Mouse (Mus musculus) heart, postnatal 0 days (tissue): ENCODE data around the gene Sfta2. TPM values are rescaled to one million over a fixed set of nuclear protein-coding genes. Genes with fewer than 3 reads are reported as not detected.

Experiments
- ATAC-seq: fragments of 200-750 bp; cut with Nextera tagmentation; 2 replicates; pipeline ENCODE4 v1.8.0; 2017; ENCODE audit warnings: low read depth, moderate number of reproducible peaks, moderate library complexity; ENCODE audit not compliant: insufficient read depth
- DNase-seq: peaks from one replicate; pipeline ENCODE4 v3.0.0-alpha.2; 2016; ENCODE audit warnings: low spot score
- H3K27ac ChIP-seq: fragments of 300-500 bp; sonication (generic); 2 replicates; pipeline ENCODE4 v1.5.1; 2014; ENCODE audit warnings: low read depth, mild to moderate bottlenecking
- H3K27me3 ChIP-seq: fragments of 300-500 bp; sonication (generic); 2 replicates; pipeline ENCODE4 v1.6.1; 2014; ENCODE audit warnings: low read length, mixed read lengths; ENCODE audit not compliant: control insufficient read depth, insufficient read depth
- H3K36me3 ChIP-seq: fragments of 300-500 bp; sonication (generic); replicated peaks from 2 replicates; pipeline ENCODE4 v1.6.1; 2014; ENCODE audit warnings: low read length, mixed read lengths; ENCODE audit not compliant: control insufficient read depth, insufficient read depth
- H3K4me1 ChIP-seq: fragments of 300-500 bp; sonication (generic); 2 replicates; pipeline ENCODE4 v1.6.1; 2014; ENCODE audit warnings: antibody characterized with exemption; ENCODE audit not compliant: control insufficient read depth, insufficient read depth
- H3K4me2 ChIP-seq: fragments of 300-500 bp; sonication (generic); 2 replicates; pipeline ENCODE4 v1.6.1; 2014; ENCODE audit warnings: low read depth, mild to moderate bottlenecking, low read length, moderate library complexity
- H3K4me3 ChIP-seq: fragments of 300-500 bp; sonication (generic); 2 replicates; pipeline ENCODE4 v1.5.1; 2014; ENCODE audit warnings: low read depth, low read length
- H3K9ac ChIP-seq: fragments of 300-500 bp; sonication (generic); replicated peaks from 2 replicates; pipeline ENCODE4 v1.6.1; 2014; ENCODE audit warnings: low read depth, low read length, mixed read lengths
- H3K9me3 ChIP-seq: fragments of 300-500 bp; sonication (generic); replicated peaks from 2 replicates; pipeline ENCODE4 v1.6.1; 2016; ENCODE audit warnings: low read length; ENCODE audit not compliant: control insufficient read depth
- CTCF ChIP-seq: IDR thresholded peaks from 2 replicates; pipeline ENCODE4 v1.5.1; 2016; ENCODE audit warnings: antibody characterized with exemption, control low read depth, low read depth
- EP300 ChIP-seq: IDR thresholded peaks from 2 replicates; pipeline ENCODE4 v1.6.1; 2016; ENCODE audit warnings: antibody characterized with exemption, low read depth
- WGBS: fragments of 180-500 bp; shearing (Covaris S2); extraction: QIAGEN DNeasy Blood & Tissue Kit; methylation state at CpG from one replicate; pipeline ENCODE4 v1.1.7; 2014; 5-methylcytosine and 5-hydroxymethylcytosine counted together
- polyA plus RNA-seq: library from polyadenylated mRNA; unstranded; fragments of >200 nt; fragmentation: Nextera tagmentation; extraction: Ambion mirVana; gene quantifications from 2 replicates; pipeline ENCODE4 v1.2.1, GENCODE M21; 2015
- total RNA-seq: library from RNA; depleted of rRNA; stranded (reverse); fragments of >200 nt; gene quantifications from 2 replicates; pipeline ENCODE4 v1.2.3, GENCODE M21; 2014; ENCODE audit warnings: low replicate concordance

The Sfta2 gene
- total and polyA plus RNA-seq, 2 experiments from 2014 or later = not detected

DNA sequence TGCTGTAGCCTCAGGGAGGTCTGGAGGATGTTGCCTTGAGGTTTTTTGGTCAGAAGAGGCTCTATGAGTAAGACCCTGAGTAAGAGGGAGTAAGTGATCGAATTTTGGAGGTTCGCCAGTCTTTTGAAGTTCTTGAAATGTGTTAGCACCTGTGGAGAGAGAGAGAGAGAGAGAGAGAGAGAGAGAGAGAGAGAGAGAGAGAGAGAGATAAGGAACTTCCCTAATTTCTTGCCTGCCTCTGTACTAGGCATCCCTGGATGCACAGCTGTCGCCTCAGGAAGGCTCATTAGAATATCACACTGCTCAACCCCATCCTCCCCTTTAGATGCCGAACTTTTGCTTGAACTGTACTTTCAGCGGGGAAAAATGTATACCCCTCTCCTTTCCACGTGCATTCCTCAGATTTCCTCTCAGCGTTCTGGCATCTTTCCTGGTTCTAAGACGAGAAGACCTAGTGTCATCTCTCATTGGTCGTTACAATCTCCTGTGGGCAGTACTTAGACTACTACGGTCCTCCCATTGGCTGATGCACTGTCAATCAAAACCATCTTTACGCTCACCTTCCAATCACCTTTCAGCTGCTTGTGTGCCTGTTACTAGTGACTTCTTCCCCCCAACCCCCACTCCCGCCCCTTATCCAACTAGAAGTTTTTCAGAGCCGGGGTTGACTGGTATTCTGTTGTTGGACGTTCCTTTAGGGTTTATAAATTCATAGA is 37.3 kb downstream of the Sfta2 start:
- no peak overlapping the region for H3K9ac ChIP-seq
- peaks cover 4% of the 10 kb centered on the region; the same call in 1 of the 2 replicates for H3K4me1 ChIP-seq
- DNase-seq (peak; percentile 88), ATAC-seq (peak; percentile 90)
- TF ChIP-seq EP300 (no peak), CTCF (no peak)
- H3K27me3 ChIP-seq = 0 out of 2 replicates have a peak, but pooled peaks cover 9% of the 10 kb centered on the region
- 14% methylated on average over 14 of the region's 14 CpGs for WGBS
- no peaks in the 10 kb centered on the region for H3K9me3 ChIP-seq
- H3K27ac ChIP-seq = peak overlapping the region; percentile 53; the same call in 1 of the 2 replicates
- peak overlapping the region; percentile 52 for H3K4me2 ChIP-seq
- no peaks in the 10 kb centered on the region for H3K36me3 ChIP-seq
- H3K4me3 ChIP-seq = peak overlapping the region; percentile 17; the same call in 1 of the 2 replicates

DNA sequence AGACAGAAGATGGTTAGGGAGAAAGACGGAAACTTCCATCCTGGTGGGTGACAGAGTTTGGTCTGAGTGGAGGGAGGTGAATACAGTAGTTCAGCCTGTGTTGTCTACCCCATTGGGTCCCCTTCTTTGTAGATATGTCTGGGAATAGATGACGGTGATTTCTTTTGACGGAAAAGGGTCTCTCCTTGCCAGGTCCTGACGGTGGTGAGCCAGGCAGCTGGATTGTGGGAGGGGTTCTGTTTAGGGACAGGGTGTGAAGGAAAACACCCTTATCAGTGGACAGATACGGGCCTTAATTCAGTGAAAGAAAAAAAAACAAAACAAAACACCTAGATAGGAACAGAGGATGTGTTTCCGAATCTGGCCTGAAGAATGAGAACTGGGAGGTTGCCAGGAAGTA is 38.0 kb downstream of the Sfta2 start:
- 17% methylated on average over 6 of the region's 6 CpGs for WGBS
- peaks cover 4% of the 10 kb centered on the region; the same call in 1 of the 2 replicates for H3K4me1 ChIP-seq
- no peak for TF ChIP-seq EP300
- no peak for TF ChIP-seq CTCF
- peak overlapping the region; percentile 53 for H3K27ac ChIP-seq
- H3K4me2 ChIP-seq = peak overlapping the region; percentile 52
- no peaks in the 10 kb centered on the region for H3K36me3 ChIP-seq
- ATAC-seq = no peak
- 0 out of 2 replicates have a peak, but pooled peaks cover 12% of the 10 kb centered on the region for H3K27me3 ChIP-seq
- no peak overlapping the region for H3K9ac ChIP-seq
- DNase-seq = peak; percentile 23
- H3K4me3 ChIP-seq = peak overlapping the region; percentile 17; the same call in 1 of the 2 replicates
- no peaks in the 10 kb centered on the region for H3K9me3 ChIP-seq

DNA sequence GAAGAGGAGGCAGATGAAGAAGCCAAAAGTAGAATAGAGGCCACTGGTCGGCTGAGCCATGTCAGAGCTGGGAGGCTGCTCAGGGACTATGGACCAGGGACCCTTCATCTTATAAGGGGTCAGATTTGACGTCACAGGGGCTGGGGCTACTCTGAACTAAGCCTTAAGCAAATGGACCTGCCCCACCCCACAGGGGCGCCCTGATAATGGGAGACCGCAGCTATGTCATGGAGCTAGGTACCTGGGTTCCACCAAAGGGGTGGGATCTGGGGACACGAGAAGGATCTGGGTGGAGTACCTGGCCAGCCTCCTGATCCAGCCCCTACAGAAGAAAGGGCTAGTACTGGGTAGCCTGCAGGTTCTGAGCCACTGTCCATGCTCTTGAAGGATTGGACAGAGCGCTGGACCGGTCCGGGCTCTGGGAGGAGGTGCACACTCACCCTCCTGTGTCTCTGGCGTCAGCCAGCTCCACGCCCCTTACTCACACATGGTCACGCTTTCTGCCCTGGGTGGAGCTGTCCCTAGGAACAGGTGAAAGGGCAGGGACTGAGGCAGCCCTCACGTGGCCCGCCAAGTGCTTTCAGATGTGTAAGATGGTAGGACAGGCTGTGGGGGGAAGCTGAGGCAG is 42.4 kb downstream of the Sfta2 start, which contains the start of gene Mucl3:
Gene Mucl3 (minus strand): TSS at position 87 of the 628 bp plus-strand sequence.
- TF ChIP-seq CTCF (no peak), EP300 (no peak)
- peaks cover 4% of the 10 kb centered on the region; the same call in 1 of the 2 replicates for H3K4me1 ChIP-seq
- 0 out of 2 replicates have a peak, but pooled peaks cover 7% of the 10 kb centered on the region for H3K27me3 ChIP-seq
- no peaks in the 10 kb centered on the region for H3K9me3 ChIP-seq
- H3K4me2 ChIP-seq = no peak within 1 kb of the TSS
- H3K9ac ChIP-seq = no peak within 1 kb of the TSS
- no peak within 1 kb of the TSS for H3K27ac ChIP-seq
- DNase-seq (no peak), ATAC-seq (no peak; the same call in 1 of the 2 replicates)
- WGBS = 64% methylated on average over 13 of the region's 13 CpGs
- H3K4me3 ChIP-seq = no peak within 1 kb of the TSS
- no peaks in the 10 kb centered on the region for H3K36me3 ChIP-seq

DNA sequence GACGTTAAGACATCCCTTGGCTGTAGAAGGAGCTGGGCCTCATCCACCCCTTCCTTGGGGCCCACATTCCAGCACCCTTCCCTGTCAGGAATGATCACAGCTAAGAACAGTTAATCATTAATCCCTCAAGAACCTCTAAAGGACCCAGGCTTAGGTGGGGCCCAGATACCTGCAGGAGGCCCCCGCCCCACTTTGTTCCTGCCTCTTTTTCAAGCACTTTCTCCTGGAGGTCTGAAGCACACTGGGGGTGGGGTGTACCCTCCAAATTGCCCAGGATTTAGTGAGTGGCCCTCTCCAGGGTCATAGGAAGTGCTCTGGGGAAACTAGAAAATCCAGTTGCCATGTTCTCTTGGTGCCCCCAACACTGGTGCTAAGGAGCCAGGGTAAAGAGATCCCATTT is 48.1 kb downstream of the Sfta2 start:
- Histone ChIP-seq H3K4me3 (no peak overlapping the region), H3K9ac (no peak overlapping the region), H3K4me1 (no peaks in the 10 kb centered on the region), H3K36me3 (no peaks in the 10 kb centered on the region), H3K27me3 (0 out of 2 replicates have a peak, but pooled peaks cover 3% of the 10 kb centered on the region), H3K27ac (no peak overlapping the region), H3K9me3 (no peaks in the 10 kb centered on the region), H3K4me2 (no peak overlapping the region)
- ATAC-seq (no peak), DNase-seq (no peak)
- 60% methylated on average over 2 of the region's 2 CpGs for WGBS
- TF ChIP-seq EP300 (no peak), CTCF (no peak)

DNA sequence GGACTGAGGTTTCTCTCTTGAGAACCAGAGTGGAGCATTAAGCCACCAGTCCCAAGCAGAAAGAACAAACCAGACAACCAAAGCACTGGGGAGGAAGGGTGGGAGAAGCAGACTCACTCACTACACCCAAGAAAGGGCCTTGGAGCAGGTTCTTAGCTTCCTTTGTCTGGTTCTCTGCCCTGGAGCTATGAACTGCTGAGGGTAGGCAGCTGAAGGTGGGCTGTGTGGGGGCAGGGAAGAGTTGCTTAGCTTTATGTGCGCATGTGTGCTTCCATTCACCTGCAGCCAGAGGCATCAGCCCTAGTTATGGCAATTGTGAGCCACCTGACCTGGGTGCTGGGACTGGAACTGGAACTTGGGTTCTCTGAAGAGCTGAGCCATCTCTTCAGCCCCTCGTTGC is 51.7 kb downstream of the Sfta2 start:
- TF ChIP-seq EP300 (no peak), CTCF (no peak)
- Histone ChIP-seq H3K4me3 (no peak overlapping the region), H3K27me3 (no peaks in the 10 kb centered on the region), H3K27ac (no peak overlapping the region), H3K9ac (no peak overlapping the region), H3K9me3 (no peaks in the 10 kb centered on the region), H3K4me1 (no peaks in the 10 kb centered on the region), H3K4me2 (no peak overlapping the region), H3K36me3 (peaks cover 26% of the 10 kb centered on the region)
- DNase-seq = no peak
- WGBS = 68% methylated on average over 2 of the region's 2 CpGs
- no peak for ATAC-seq
